Mouse (Mus musculus): Measurements from ENCODE around the gene Rhox3g.
"Not testable (repeated sequence)": the region's sequence is repeated elsewhere in the genome, so short reads cannot be mapped to it uniquely, and the experiment has no call there.

Rhox3g gene

GRCm38 (mm10) chrX:37628512-37628911 is at the start of gene Rhox3g:
Rhox3g (minus strand) TSS chrX:37628612.
- in situ Hi-C loops (cut with MboI; ENCODE audit: unreplicated experiment in 2 of 2), result not testable (repeated sequence)

- in situ Hi-C loops (cut with MboI; ENCODE audit: unreplicated experiment in 2 of 2), result not testable (repeated sequence)
These were observed 44.8 kb upstream of the Rhox3g start, which contains the start of gene Rhox2h for GRCm38 (mm10) chrX:37673177-37673576. Rhox2h (minus strand) TSS chrX:37673277.

GRCm38 (mm10) chrX:37668664-37669063 is 40.3 kb upstream of the Rhox3g start, which contains the start of gene Rhox3h:
Rhox3h (minus strand) TSS chrX:37668764.
- in situ Hi-C loops (cut with MboI; ENCODE audit: unreplicated experiment in 2 of 2), result not testable (repeated sequence)

GRCm38 (mm10) chrX:37651227-37651626 is 22.8 kb upstream of the Rhox3g start, which contains the start of gene Rhox4g:
Rhox4g (minus strand) TSS chrX:37651327.
- in situ Hi-C loops (cut with MboI; ENCODE audit: unreplicated experiment in 2 of 2), result not testable (repeated sequence)

- in situ Hi-C loops (cut with MboI; ENCODE audit: unreplicated experiment in 2 of 2), result not testable (repeated sequence)
These were observed 15.0 kb upstream of the Rhox3g start, which contains the start of gene Rhox2g for GRCm38 (mm10) chrX:37643370-37643769. Rhox2g (minus strand) TSS chrX:37643470.

GRCm38 (mm10) chrX:37607604-37608003 is 20.8 kb downstream of the Rhox3g start, which contains the start of gene Rhox4f:
Rhox4f (minus strand) TSS chrX:37607704.
- in situ Hi-C loops (cut with MboI; ENCODE audit: unreplicated experiment in 2 of 2), result not testable (repeated sequence)

GRCm38 (mm10) chrX:37580692-37581091 is 47.7 kb downstream of the Rhox3g start, which contains the start of gene Rhox3f:
Rhox3f (plus strand) TSS chrX:37580992.
- in situ Hi-C loops (cut with MboI; ENCODE audit: unreplicated experiment in 2 of 2), result not testable (repeated sequence)
